Mouse (Mus musculus) heart, adult 10 weeks (tissue): ENCODE results near the gene Carnmt1. TPM values are rescaled to one million over a fixed set of nuclear protein-coding genes. Genes with fewer than 3 reads are reported as not detected.

ENCODE experiments used
- polyA plus RNA-seq: library from polyadenylated mRNA; stranded (reverse); fragments of 350-450 nt; fragmentation: Illumina TruSeq; extraction: RNeasy Lipid Tissue Mini Kit (QIAGEN cat#74804); gene quantifications from one replicate; pipeline ENCODE4 v1.2.3, GENCODE M21; 2014; ENCODE audit warnings: low read depth, low replicate concordance

The Carnmt1 gene
- 40.4 TPM for polyA plus RNA-seq

DNA sequence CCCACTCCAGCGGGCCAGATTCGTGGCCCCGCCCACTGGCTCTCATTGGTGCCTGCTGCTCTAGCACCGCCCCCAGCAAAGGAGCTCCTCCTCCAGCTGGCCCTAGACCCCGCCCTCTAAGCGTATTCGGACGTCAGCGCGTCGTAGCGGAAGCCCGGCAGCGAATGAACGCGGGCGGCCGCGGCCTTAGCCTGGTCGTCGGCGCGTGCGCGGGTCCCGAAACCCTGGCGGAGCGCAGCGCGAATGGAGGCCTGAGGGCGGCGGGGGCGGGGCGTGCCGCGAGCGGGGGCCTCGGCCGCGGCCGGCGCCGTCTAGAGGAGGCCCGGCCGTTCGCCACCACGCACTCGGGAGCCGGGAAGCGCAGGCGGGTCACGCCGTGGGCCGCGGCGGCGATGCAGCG, at the start of gene Carnmt1:
TSS of gene Carnmt1 (plus strand) at position 157 of the 400 bp plus-strand sequence.

GRCm38 (mm10) chr19:18631644-18632219, 38.8 kb upstream of the Carnmt1 start, which contains the start of the genes Ostf1 and Nmrk1:
Ostf1 (minus strand) TSS chr19:18631823.
Nmrk1 (plus strand) TSS chr19:18631950.

GRCm38 (mm10) chr19:18712866-18713300, 42.3 kb downstream of the Carnmt1 start, which contains the start of gene D030056L22Rik:
D030056L22Rik (plus strand) TSS chr19:18713193.

GRCm38 (mm10) chr19:18749598-18750339, 79.2 kb downstream of the Carnmt1 start, which contains the start of gene Trpm6:
Trpm6 (plus strand) TSS chr19:18749983.

Other genes with a start within 250 kb of the Carnmt1 start
- gene Ostf1, start 38.9 kb upstream of the Carnmt1 start, polyA plus RNA-seq: 46.7 TPM
- 4.6 TPM for gene Nmrk1, start 38.8 kb upstream of the Carnmt1 start, polyA plus RNA-seq
- gene D030056L22Rik, start 42.4 kb downstream of the Carnmt1 start, polyA plus RNA-seq: 13.9 TPM
- 0.26 TPM for gene Trpm6, start 79.2 kb downstream of the Carnmt1 start, polyA plus RNA-seq